Mouse (Mus musculus) liver, embryonic 15.5 days (tissue): ENCODE data around the gene Gpr174. TPM values are rescaled to one million over a fixed set of nuclear protein-coding genes. Genes with fewer than 3 reads are reported as not detected.

Experiments
- ATAC-seq: fragments of 200-750 bp; cut with Nextera tagmentation; 2 replicates; pipeline ENCODE4 v1.8.0; 2017; ENCODE audit warnings: moderate number of reproducible peaks, mild to moderate bottlenecking, moderate library complexity; ENCODE audit not compliant: insufficient read depth
- H3K27ac ChIP-seq: fragments of 300-500 bp; sonication (generic); replicated peaks from 2 replicates; pipeline ENCODE4 v1.5.1; 2015; ENCODE audit warnings: mild to moderate bottlenecking, inconsistent platforms
- H3K27me3 ChIP-seq: fragments of 300-500 bp; sonication (generic); 2 replicates; pipeline ENCODE4 v1.6.1; 2015; ENCODE audit warnings: mild to moderate bottlenecking, inconsistent platforms
- H3K36me3 ChIP-seq: fragments of 300-500 bp; sonication (generic); replicated peaks from 2 replicates; pipeline ENCODE4 v1.6.1; 2015; ENCODE audit warnings: moderate library complexity, mild to moderate bottlenecking, inconsistent platforms
- H3K4me1 ChIP-seq: fragments of 300-500 bp; sonication (generic); replicated peaks from 2 replicates; pipeline ENCODE4 v1.6.1; 2015; ENCODE audit warnings: inconsistent platforms
- H3K4me2 ChIP-seq: fragments of 300-500 bp; sonication (generic); 2 replicates; pipeline ENCODE4 v1.6.1; 2015; ENCODE audit warnings: moderate library complexity, mild to moderate bottlenecking, inconsistent platforms
- H3K4me3 ChIP-seq: fragments of 300-500 bp; sonication (generic); replicated peaks from 2 replicates; pipeline ENCODE4 v1.5.1; 2015; ENCODE audit warnings: mild to moderate bottlenecking, inconsistent platforms
- H3K9ac ChIP-seq: fragments of 300-500 bp; sonication (generic); 2 replicates; pipeline ENCODE4 v1.6.1; 2015; ENCODE audit warnings: moderate library complexity, mild to moderate bottlenecking, inconsistent platforms
- H3K9me3 ChIP-seq: fragments of 300-500 bp; sonication (generic); replicated peaks from 2 replicates; pipeline ENCODE4 v1.6.1; 2016; ENCODE audit warnings: inconsistent platforms
- WGBS: fragments of 180-500 bp; shearing (Covaris S2); methylation state at CpG from one replicate; pipeline ENCODE4 v1.1.7; 2015; ENCODE audit warnings: mixed read lengths; ENCODE audit not compliant: insufficient replicate concordance; 5-methylcytosine and 5-hydroxymethylcytosine counted together
- polyA plus RNA-seq: library from polyadenylated mRNA; unstranded; fragments of >200 nt; fragmentation: Nextera tagmentation; extraction: Ambion mirVana; gene quantifications from 2 replicates; pipeline ENCODE4 v1.2.1, GENCODE M21; 2015

Gpr174 gene
- polyA plus RNA-seq, 1 experiment from 2014 or later, result 0.15 TPM

GRCm38 (mm10) chrX:107306492-107306891 lies 50.8 kb downstream of the Gpr174 start:
- Histone ChIP-seq H3K9me3 (no peaks in the 10 kb centered on the region), H3K27me3 (no peaks in the 10 kb centered on the region), H3K27ac (no peak overlapping the region), H3K9ac (no peak overlapping the region), H3K4me3 (no peak overlapping the region), H3K4me1 (no peaks in the 10 kb centered on the region), H3K36me3 (no peaks in the 10 kb centered on the region), H3K4me2 (no peak overlapping the region)
- no peak for ATAC-seq

GRCm38 (mm10) chrX:107312533-107312932 lies 56.9 kb downstream of the Gpr174 start:
- Histone ChIP-seq H3K36me3 (no peaks in the 10 kb centered on the region), H3K4me2 (no peak overlapping the region), H3K9me3 (no peaks in the 10 kb centered on the region), H3K27me3 (no peaks in the 10 kb centered on the region), H3K4me1 (no peaks in the 10 kb centered on the region), H3K4me3 (no peak overlapping the region), H3K9ac (no peak overlapping the region), H3K27ac (no peak overlapping the region)
- WGBS, result 28% methylated on average over 5 of the region's 5 CpGs
- ATAC-seq, result no peak

DNA sequence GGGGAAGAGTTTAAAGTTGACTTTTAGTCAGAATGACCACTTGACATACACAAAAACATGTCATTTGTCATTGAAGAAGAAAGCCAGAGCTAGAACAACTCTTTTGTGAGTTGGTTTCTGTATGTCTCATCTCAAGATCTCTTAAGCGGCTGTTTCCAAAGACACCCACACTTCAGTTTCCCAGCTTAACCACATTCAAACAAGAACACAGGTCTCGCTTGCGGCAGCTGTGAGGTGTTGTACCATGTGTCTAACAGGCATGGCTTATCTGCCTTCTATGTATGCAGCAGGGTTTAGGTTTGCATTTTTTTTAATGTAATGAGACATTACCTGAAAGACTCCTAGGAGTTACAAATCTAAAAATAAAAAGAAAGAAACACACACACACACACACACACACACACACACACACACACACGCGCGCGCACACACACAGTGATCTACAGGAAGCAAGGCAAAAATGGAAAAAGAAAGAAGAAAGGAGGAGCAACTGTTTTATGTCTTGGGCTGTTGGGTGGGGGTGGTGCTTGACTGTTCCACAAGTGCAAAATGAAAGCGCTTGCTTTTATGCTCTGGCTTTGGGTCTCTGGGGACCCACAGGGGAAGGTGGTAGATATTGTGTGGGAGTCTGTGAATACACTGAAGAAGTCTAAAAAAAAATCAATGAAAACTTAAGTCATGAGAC lies 70.2 kb downstream of the Gpr174 start:
- Histone ChIP-seq H3K4me2 (no peak overlapping the region), H3K27me3 (no peaks in the 10 kb centered on the region), H3K27ac (no peak overlapping the region), H3K4me1 (no peaks in the 10 kb centered on the region), H3K4me3 (no peak overlapping the region), H3K9me3 (no peaks in the 10 kb centered on the region), H3K9ac (no peak overlapping the region), H3K36me3 (no peaks in the 10 kb centered on the region)
- no peak for ATAC-seq
- 40% methylated on average over 8 of the region's 8 CpGs for WGBS

GRCm38 (mm10) chrX:107329849-107330248 lies 74.2 kb downstream of the Gpr174 start:
- H3K9me3 ChIP-seq, result no peaks in the 10 kb centered on the region
- H3K9ac ChIP-seq, result no peak overlapping the region
- H3K4me1 ChIP-seq, result no peaks in the 10 kb centered on the region
- no peak overlapping the region for H3K4me2 ChIP-seq
- no peaks in the 10 kb centered on the region for H3K36me3 ChIP-seq
- ATAC-seq, result no peak
- no peaks in the 10 kb centered on the region for H3K27me3 ChIP-seq
- 45% methylated on average over 3 of the region's 3 CpGs for WGBS
- no peak overlapping the region for H3K4me3 ChIP-seq
- no peak overlapping the region for H3K27ac ChIP-seq

DNA sequence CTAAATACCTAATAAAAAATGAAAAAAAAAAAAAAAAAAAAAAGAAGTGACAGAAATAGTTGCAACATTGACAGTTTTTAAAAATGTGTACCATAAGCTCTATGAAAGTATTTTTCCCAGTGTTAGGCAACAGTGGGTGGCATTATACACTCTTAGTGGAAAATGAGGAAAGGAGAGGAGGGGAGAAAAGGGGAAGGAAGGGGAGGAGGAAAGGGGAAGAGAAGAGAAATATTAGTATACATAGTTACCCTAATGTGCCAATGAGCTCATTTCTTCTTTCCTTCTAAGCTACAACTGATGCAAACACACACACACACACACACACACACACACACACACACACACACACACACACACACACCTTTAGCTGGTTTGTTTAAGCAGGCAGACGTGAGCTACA lies 80.9 kb downstream of the Gpr174 start:
- no peak overlapping the region for H3K4me3 ChIP-seq
- no peaks in the 10 kb centered on the region for H3K36me3 ChIP-seq
- WGBS, result 27% methylated on average over 1 of the region's 1 CpGs
- H3K4me1 ChIP-seq, result no peaks in the 10 kb centered on the region
- no peaks in the 10 kb centered on the region for H3K27me3 ChIP-seq
- H3K9me3 ChIP-seq, result no peaks in the 10 kb centered on the region
- no peak overlapping the region for H3K9ac ChIP-seq
- ATAC-seq, result no peak
- no peak overlapping the region for H3K4me2 ChIP-seq
- no peak overlapping the region for H3K27ac ChIP-seq

GRCm38 (mm10) chrX:107341980-107342379 lies 86.3 kb downstream of the Gpr174 start:
- 51% methylated on average over 3 of the region's 3 CpGs for WGBS
- no peaks in the 10 kb centered on the region for H3K27me3 ChIP-seq
- H3K4me2 ChIP-seq, result no peak overlapping the region
- no peak overlapping the region for H3K27ac ChIP-seq
- no peaks in the 10 kb centered on the region for H3K9me3 ChIP-seq
- no peaks in the 10 kb centered on the region for H3K36me3 ChIP-seq
- no peaks in the 10 kb centered on the region for H3K4me1 ChIP-seq
- H3K9ac ChIP-seq, result no peak overlapping the region
- no peak overlapping the region for H3K4me3 ChIP-seq
- no peak for ATAC-seq

Other genes starting within 250 kb of the Gpr174 start
- gene P2ry10, start 167.4 kb upstream of the Gpr174 start, polyA plus RNA-seq, result 0.05 and 0.06 TPM in 2 replicates
- 0.68 and 0.85 TPM in 2 replicates for gene P2ry10b, start 107.0 kb upstream of the Gpr174 start, polyA plus RNA-seq
- gene Itm2a, start 147.5 kb downstream of the Gpr174 start, polyA plus RNA-seq, result 124 and 151 TPM in 2 replicates